ENCODE assay signal across 17 mouse cellular contexts in the genomic region with DNA sequence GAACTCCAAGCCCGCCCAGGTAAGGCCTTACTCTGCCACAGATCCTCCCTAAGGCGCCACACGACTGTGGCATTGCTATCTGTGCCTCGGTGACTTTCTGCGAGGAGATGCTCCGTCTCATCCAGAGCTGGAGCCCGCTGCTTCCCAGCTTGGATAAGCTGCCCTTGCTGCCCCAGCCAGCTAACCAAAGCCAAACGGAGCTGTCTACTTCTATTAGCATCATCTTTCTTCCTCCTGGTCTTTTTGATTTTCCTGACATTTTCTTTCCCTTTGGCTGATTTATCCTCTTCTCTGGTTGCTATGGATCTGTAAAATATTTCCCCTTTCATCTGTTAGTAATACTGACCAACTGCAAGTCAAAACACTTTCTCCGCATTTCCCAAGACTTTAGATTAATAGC. TPM values are rescaled to one million over a fixed set of nuclear protein-coding genes. Genes with fewer than 3 reads are reported as not detected.
A peak's percentile ranks its signal among the peaks of the same experiment; 100 is the strongest.
DNase-seq lines count a peak whose midpoint lies in the region; ATAC-seq and TF ChIP-seq lines count a peak whose summit lies in the region.
"Had no signal": no experiment of that assay in that cellular context is flagged by ENCODE, and none has a peak within 500 bp of the region (broad histone marks: within the 10 kb centered on the region; RNA-seq: fewer than 3 reads in every experiment).

No protein-coding gene starts in this region.

- H3K4me3 ChIP-seq in forebrain, embryonic 14.5 days (ENCODE audit: low read depth, low read length) = no peak overlapping the region
- H3K4me3 ChIP-seq in forebrain, embryonic 15.5 days = no peak overlapping the region
- H3K4me3 ChIP-seq in embryonic facial prominence, embryonic 11.5 days (ENCODE audit: low read depth, low read length) = no peak overlapping the region
- H3K4me3 ChIP-seq in hindbrain, embryonic 15.5 days = no peak overlapping the region
- H3K4me3 ChIP-seq in midbrain, postnatal 0 days (ENCODE audit: low read depth, low read length) = no peak overlapping the region
- H3K4me3 ChIP-seq: gastrocnemius, adult 2 months; kidney, embryonic 15.5 days; left cerebral cortex, adult 2 months; myocyte had no signal

- no peak for DNase-seq in forebrain, embryonic 14.5 days (ENCODE audit: low spot score)
- DNase-seq in embryonic facial prominence, embryonic 11.5 days (ENCODE audit: low spot score) = peak; percentile 68
- peak; percentile 69 for DNase-seq in midbrain, postnatal 0 days (ENCODE audit: low spot score)
- DNase-seq in thymus, postnatal 10 days (ENCODE audit: low spot score in 2 of 2) = no peak
- no peak for DNase-seq in right cerebral cortex, postnatal 25 days
- DNase-seq in embryo, embryonic 11 days = no peak
- DNase-seq: adrenal gland, adult 8-10 months; cerebellum, adult 11-12 months; gastrocnemius, adult 2 months; lung, embryonic 14.5 days had no signal

- H3K9me3 ChIP-seq in forebrain, embryonic 14.5 days (replicated peaks; ENCODE audit: control insufficient read depth, low read length) = no peaks in the 10 kb centered on the region
- no peaks in the 10 kb centered on the region for H3K9me3 ChIP-seq in forebrain, embryonic 15.5 days
- no peaks in the 10 kb centered on the region for H3K9me3 ChIP-seq in embryonic facial prominence, embryonic 11.5 days (replicated peaks; ENCODE audit: control insufficient read depth, low read length)
- H3K9me3 ChIP-seq in hindbrain, embryonic 15.5 days = no peaks in the 10 kb centered on the region
- H3K9me3 ChIP-seq in midbrain, postnatal 0 days (ENCODE audit: low read length) = no peaks in the 10 kb centered on the region
- H3K9me3 ChIP-seq: G1E; kidney, embryonic 15.5 days had no signal

- 69% methylated on average over 9 of the region's 9 CpGs for WGBS in forebrain, embryonic 14.5 days
- WGBS in forebrain, embryonic 15.5 days = 72% methylated on average over 9 of the region's 9 CpGs
- WGBS in embryonic facial prominence, embryonic 11.5 days = 48% methylated on average over 9 of the region's 9 CpGs
- WGBS in hindbrain, embryonic 15.5 days = 49% methylated on average over 9 of the region's 9 CpGs
- 42% methylated on average over 9 of the region's 9 CpGs for WGBS in midbrain, postnatal 0 days

- H3K27me3 ChIP-seq in forebrain, embryonic 14.5 days (replicated peaks; ENCODE audit: control insufficient read depth, insufficient read depth, low read length) = no peaks in the 10 kb centered on the region
- H3K27me3 ChIP-seq in forebrain, embryonic 15.5 days = no peaks in the 10 kb centered on the region
- no peaks in the 10 kb centered on the region for H3K27me3 ChIP-seq in embryonic facial prominence, embryonic 11.5 days (ENCODE audit: control insufficient read depth, insufficient read depth, low read length)
- no peaks in the 10 kb centered on the region for H3K27me3 ChIP-seq in hindbrain, embryonic 15.5 days
- H3K27me3 ChIP-seq in midbrain, postnatal 0 days (ENCODE audit: insufficient read depth, low read length) = no peaks in the 10 kb centered on the region
- H3K27me3 ChIP-seq: kidney, embryonic 15.5 days had no signal

- peaks cover 7% of the 10 kb centered on the region for H3K4me1 ChIP-seq in forebrain, embryonic 14.5 days (ENCODE audit: control insufficient read depth, insufficient read depth, low read length)
- H3K4me1 ChIP-seq in forebrain, embryonic 15.5 days = peaks cover 13% of the 10 kb centered on the region; the same call in 1 of the 2 replicates
- H3K4me1 ChIP-seq in embryonic facial prominence, embryonic 11.5 days (ENCODE audit: control insufficient read depth, insufficient read depth, low read length) = peaks cover 9% of the 10 kb centered on the region
- peaks cover 18% of the 10 kb centered on the region for H3K4me1 ChIP-seq in hindbrain, embryonic 15.5 days (replicated peaks)
- H3K4me1 ChIP-seq in midbrain, postnatal 0 days (ENCODE audit: insufficient read depth, low read length) = peaks cover 5% of the 10 kb centered on the region; the same call in 1 of the 2 replicates

- no peak overlapping the region for H3K9ac ChIP-seq in forebrain, embryonic 14.5 days (ENCODE audit: low read length)
- H3K9ac ChIP-seq in forebrain, embryonic 15.5 days (replicated peaks) = no peak overlapping the region
- no peak overlapping the region for H3K9ac ChIP-seq in embryonic facial prominence, embryonic 11.5 days (replicated peaks; ENCODE audit: low read length)
- no peak overlapping the region for H3K9ac ChIP-seq in hindbrain, embryonic 15.5 days
- H3K9ac ChIP-seq in midbrain, postnatal 0 days (replicated peaks; ENCODE audit: low read length, poor library complexity, severe bottlenecking) = 0 out of 2 replicates have a peak overlapping the region, but pooled peaks have one; percentile 24
- H3K9ac ChIP-seq: kidney, embryonic 15.5 days; lung, embryonic 14.5 days had no signal

- 0 out of 2 replicates have a peak, but pooled peaks cover 3% of the 10 kb centered on the region for H3K36me3 ChIP-seq in forebrain, embryonic 14.5 days (ENCODE audit: control insufficient read depth, insufficient read depth, low read length)
- no peaks in the 10 kb centered on the region for H3K36me3 ChIP-seq in forebrain, embryonic 15.5 days
- H3K36me3 ChIP-seq in embryonic facial prominence, embryonic 11.5 days (replicated peaks; ENCODE audit: control insufficient read depth, insufficient read depth, low read depth, low read length) = no peaks in the 10 kb centered on the region
- no peaks in the 10 kb centered on the region for H3K36me3 ChIP-seq in hindbrain, embryonic 15.5 days
- H3K36me3 ChIP-seq in midbrain, postnatal 0 days (ENCODE audit: insufficient read depth, low read length) = no peaks in the 10 kb centered on the region
- H3K36me3 ChIP-seq: kidney, embryonic 15.5 days had no signal

- no peak overlapping the region for H3K4me2 ChIP-seq in forebrain, embryonic 14.5 days (ENCODE audit: low read length)
- H3K4me2 ChIP-seq in forebrain, embryonic 15.5 days (replicated peaks) = no peak overlapping the region
- no peak overlapping the region for H3K4me2 ChIP-seq in embryonic facial prominence, embryonic 11.5 days (ENCODE audit: low read depth, low read length)
- H3K4me2 ChIP-seq in hindbrain, embryonic 15.5 days = no peak overlapping the region
- H3K4me2 ChIP-seq in midbrain, postnatal 0 days (ENCODE audit: low read depth, low read length, poor library complexity, severe bottlenecking) = no peak overlapping the region
- H3K4me2 ChIP-seq: kidney, embryonic 15.5 days; lung, embryonic 14.5 days had no signal

- H3K27ac ChIP-seq in forebrain, embryonic 14.5 days (ENCODE audit: low read depth, low read length) = peak overlapping the region; percentile 21; the same call in 1 of the 2 replicates
- H3K27ac ChIP-seq in forebrain, embryonic 15.5 days (replicated peaks) = no peak overlapping the region
- peak overlapping the region; percentile 60 for H3K27ac ChIP-seq in embryonic facial prominence, embryonic 11.5 days (replicated peaks; ENCODE audit: low read depth, low read length)
- H3K27ac ChIP-seq in hindbrain, embryonic 15.5 days (replicated peaks) = peak overlapping the region; percentile 35; the same call in 1 of the 2 replicates
- H3K27ac ChIP-seq in midbrain, postnatal 0 days (ENCODE audit: low read depth, low read length) = 0 out of 2 replicates have a peak overlapping the region, but pooled peaks have one; percentile 32
- H3K27ac ChIP-seq: gastrocnemius, adult 2 months; kidney, embryonic 15.5 days; left cerebral cortex, adult 2 months had no signal

- no peak for ATAC-seq in forebrain, embryonic 14.5 days
- no peak for ATAC-seq in forebrain, embryonic 15.5 days (replicated peaks)
- no peak for ATAC-seq in embryonic facial prominence, embryonic 11.5 days (replicated peaks; ENCODE audit: insufficient number of reproducible peaks, low FRiP score, low TSS enrichment, low read depth)
- ATAC-seq in hindbrain, embryonic 15.5 days (ENCODE audit: low FRiP score, low read depth) = no peak
- ATAC-seq in midbrain, postnatal 0 days (ENCODE audit: low FRiP score) = no peak
- ATAC-seq: inflammation-experienced regulatory T-cells, adult 6 months had no signal

- no peak for TF ChIP-seq CTCF in midbrain, postnatal 0 days (IDR thresholded peaks at IDR 0.05)

RNA-seq across cellular contexts. Expression of gene Sufu, which starts 37.9 kb away (rescaled TPM):
- polyA plus RNA-seq in forebrain, embryonic 14.5 days (2014; fragmentation: Nextera tagmentation; extraction: Ambion mirVana) = 21.8 and 27.8 TPM in 2 replicates
- polyA plus RNA-seq in forebrain, embryonic 15.5 days (2015; fragmentation: Nextera tagmentation; extraction: Ambion mirVana) = 28.9 and 30.5 TPM in 2 replicates
- 32.7 and 36.3 TPM in 2 replicates for polyA plus RNA-seq in embryonic facial prominence, embryonic 11.5 days (2014; fragmentation: Nextera tagmentation; extraction: Ambion mirVana)
- 23.4 and 24.7 TPM in 2 replicates for polyA plus RNA-seq in hindbrain, embryonic 15.5 days (2015; fragmentation: Nextera tagmentation; extraction: Ambion mirVana)
- total RNA-seq in midbrain, postnatal 0 days (2014; rRNA removed) = 11.5 and 14.4 TPM in 2 replicates
- 13.2 and 14.5 TPM in 2 replicates for polyA plus RNA-seq in midbrain, postnatal 0 days (2015; fragmentation: Nextera tagmentation; extraction: Ambion mirVana)

RNA-seq across cellular contexts. Expression of gene Actr1a, which starts 39.0 kb away (rescaled TPM):
- 402 and 428 TPM in 2 replicates for polyA plus RNA-seq in forebrain, embryonic 14.5 days (2014; fragmentation: Nextera tagmentation; extraction: Ambion mirVana)
- 374 and 380 TPM in 2 replicates for polyA plus RNA-seq in forebrain, embryonic 15.5 days (2015; fragmentation: Nextera tagmentation; extraction: Ambion mirVana)
- 171 and 182 TPM in 2 replicates for polyA plus RNA-seq in embryonic facial prominence, embryonic 11.5 days (2014; fragmentation: Nextera tagmentation; extraction: Ambion mirVana)
- polyA plus RNA-seq in hindbrain, embryonic 15.5 days (2015; fragmentation: Nextera tagmentation; extraction: Ambion mirVana) = 329 and 338 TPM in 2 replicates
- 356 and 359 TPM in 2 replicates for total RNA-seq in midbrain, postnatal 0 days (2014; rRNA removed)
- 327 and 343 TPM in 2 replicates for polyA plus RNA-seq in midbrain, postnatal 0 days (2015; fragmentation: Nextera tagmentation; extraction: Ambion mirVana)

Comparison
In these comparisons a context has a peak if more than half of its experiments do, and no peak if none do; other contexts are left out.
1. DNase-seq: peak in embryonic facial prominence, embryonic 11.5 days (single experiment) and midbrain, postnatal 0 days (single experiment); none in forebrain, embryonic 14.5 days (single experiment), thymus, postnatal 10 days (0 of 2), right cerebral cortex, postnatal 25 days (single experiment) and embryo, embryonic 11 days (single experiment).